Mouse (Mus musculus) testis, adult 2 months (tissue): ENCODE results near the gene Gm17364. TPM values are rescaled to one million over a fixed set of nuclear protein-coding genes. Genes with fewer than 3 reads are reported as not detected.
"Not testable (repeated sequence)": the region's sequence is repeated elsewhere in the genome, so short reads cannot be mapped to it uniquely, and the experiment has no call there.

Experiments used
- H3K27ac ChIP-seq: fragments of 200-500 bp; 2 replicates; pipeline ENCODE4 v1.5.1; 2012; ENCODE audit warnings: low read depth, low read length; ENCODE audit not compliant: control insufficient read depth, insufficient read depth
- H3K27me3 ChIP-seq: fragments of 200-500 bp; 2 replicates; pipeline ENCODE4 v1.6.1; 2012; ENCODE audit warnings: mild to moderate bottlenecking, low read length, moderate library complexity; ENCODE audit not compliant: control insufficient read depth, insufficient read depth
- H3K36me3 ChIP-seq: fragments of 200-500 bp; 2 replicates; pipeline ENCODE4 v1.6.1; 2012; ENCODE audit warnings: mild to moderate bottlenecking, low read length; ENCODE audit not compliant: control insufficient read depth, insufficient read depth
- H3K4me1 ChIP-seq: fragments of 200-500 bp; 2 replicates; pipeline ENCODE4 v1.6.1; 2012; ENCODE audit warnings: low read length; ENCODE audit not compliant: control insufficient read depth, insufficient read depth
- H3K4me3 ChIP-seq: fragments of 200-500 bp; 2 replicates; pipeline ENCODE4 v1.5.1; 2012; ENCODE audit warnings: low read depth, mild to moderate bottlenecking, low read length, moderate library complexity, mixed read lengths; ENCODE audit not compliant: control insufficient read depth
- CTCF ChIP-seq: fragments of 200-500 bp; IDR thresholded peaks from 2 replicates; pipeline ENCODE4 v1.5.1; 2012; ENCODE audit warnings: low read depth, mild to moderate bottlenecking, inconsistent platforms, low read length, moderate library complexity; ENCODE audit not compliant: control insufficient read depth, insufficient read depth, insufficient replicate concordance
- POLR2A ChIP-seq: fragments of 200-500 bp; IDR thresholded peaks from 2 replicates; pipeline ENCODE4 v1.6.1; 2012; ENCODE audit warnings: low read depth, mild to moderate bottlenecking, inconsistent platforms, low read length, moderate library complexity; ENCODE audit not compliant: control insufficient read depth
- polyA plus RNA-seq: library from polyadenylated mRNA; depleted of rRNA; stranded (reverse); fragments of >200 nt; gene quantifications from 2 replicates; pipeline ENCODE4 v1.2.3, GENCODE M21; 2012

The Gm17364 gene
- polyA plus RNA-seq, 1 experiment, result not detected

DNA sequence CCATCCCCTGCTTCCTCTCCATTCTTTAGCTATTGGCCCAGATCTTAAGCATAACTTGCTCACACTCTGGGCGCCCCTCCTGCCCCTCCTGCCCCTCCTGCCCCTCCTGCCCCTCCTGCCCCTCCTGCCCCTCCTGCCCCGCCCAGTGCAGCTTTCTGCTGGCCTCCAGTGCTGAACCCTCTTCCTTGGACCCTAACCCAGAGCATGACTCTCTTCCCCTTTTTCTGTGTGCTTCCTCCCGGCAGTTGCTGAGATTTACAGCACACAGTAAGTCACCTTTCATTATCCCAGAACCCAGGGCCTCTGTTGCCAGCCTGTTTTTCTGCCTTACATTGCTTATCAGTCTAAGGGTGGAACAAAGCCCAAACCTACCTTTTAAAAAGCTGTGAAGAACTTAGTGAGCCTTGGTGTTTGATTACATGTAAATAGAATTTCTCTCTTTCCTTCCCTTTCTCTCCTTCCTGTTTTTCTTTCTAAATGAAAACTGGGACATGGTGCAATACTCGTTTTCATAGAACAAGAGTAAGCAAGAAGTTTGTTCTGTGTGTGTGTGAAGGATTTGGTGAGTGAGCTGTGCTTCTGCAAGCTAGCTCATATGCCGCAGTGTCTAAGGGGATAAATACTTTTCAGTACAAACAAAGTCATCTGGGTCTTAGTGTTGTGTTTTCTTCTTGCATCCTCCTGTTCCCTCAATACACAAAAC, 10.3 kb downstream of the Gm17364 start:
- Histone ChIP-seq H3K4me3 (no peak overlapping the region), H3K4me1 (no peaks in the 10 kb centered on the region), H3K27me3 (no peaks in the 10 kb centered on the region), H3K27ac (no peak overlapping the region), H3K36me3 (no peaks in the 10 kb centered on the region)
- no peak for TF ChIP-seq POLR2A
- TF ChIP-seq CTCF, result no peak

DNA sequence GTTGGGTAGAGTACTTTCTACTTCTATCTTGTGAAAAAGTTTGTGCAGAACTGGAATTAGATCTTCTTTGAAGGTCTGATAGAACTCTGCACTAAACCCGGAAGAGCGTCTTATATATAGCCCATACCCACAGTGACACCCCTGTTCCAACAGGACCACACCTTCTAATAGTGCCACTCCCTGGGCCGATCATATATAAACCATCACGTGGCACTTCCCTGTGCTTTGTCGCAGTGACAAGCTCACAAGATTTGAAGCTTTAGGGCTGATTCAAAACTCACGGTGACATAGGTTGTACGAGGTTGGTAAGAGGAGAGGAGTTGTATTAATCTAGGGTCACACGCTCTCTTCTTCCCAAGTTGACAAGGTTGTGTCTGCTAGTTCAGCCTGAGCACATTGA, 12.2 kb downstream of the Gm17364 start:
- not testable (repeated sequence) for H3K36me3 ChIP-seq, H3K27ac ChIP-seq, H3K4me3 ChIP-seq, H3K4me1 ChIP-seq, H3K27me3 ChIP-seq

GRCm38 (mm10) chr13:41257851-41258250, 15.9 kb downstream of the Gm17364 start:
- no peaks in the 10 kb centered on the region for H3K4me1 ChIP-seq
- H3K27ac ChIP-seq, result no peak overlapping the region
- H3K27me3 ChIP-seq, result no peaks in the 10 kb centered on the region
- no peaks in the 10 kb centered on the region for H3K36me3 ChIP-seq
- TF ChIP-seq POLR2A (no peak), CTCF (no peak)
- H3K4me3 ChIP-seq, result no peak overlapping the region

DNA sequence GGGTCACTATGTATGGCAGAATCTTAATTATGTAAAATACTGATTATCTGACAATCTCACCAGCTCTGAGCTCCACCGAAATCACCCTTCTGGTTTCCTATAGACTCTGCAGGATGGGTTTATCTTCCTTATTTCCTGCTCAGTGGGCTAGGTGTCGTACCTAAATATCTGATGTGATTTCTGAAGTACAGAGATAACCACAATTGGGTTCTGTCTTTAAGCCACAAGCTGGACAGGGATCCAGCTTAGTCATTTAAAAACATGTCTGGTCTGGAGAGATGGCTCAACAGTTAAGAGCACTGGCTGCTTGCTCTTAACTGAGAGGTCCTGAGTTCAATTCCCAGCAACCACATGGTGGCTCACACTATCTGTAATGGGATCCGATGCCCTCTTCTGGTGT, 16.8 kb downstream of the Gm17364 start:
- no peak overlapping the region for H3K4me3 ChIP-seq
- H3K36me3 ChIP-seq, result no peaks in the 10 kb centered on the region
- no peaks in the 10 kb centered on the region for H3K27me3 ChIP-seq
- no peak overlapping the region for H3K27ac ChIP-seq
- H3K4me1 ChIP-seq, result no peaks in the 10 kb centered on the region
- no peak for TF ChIP-seq CTCF

- Histone ChIP-seq H3K4me1 (no peaks in the 10 kb centered on the region), H3K27me3 (no peaks in the 10 kb centered on the region), H3K27ac (no peak overlapping the region), H3K4me3 (no peak overlapping the region), H3K36me3 (no peaks in the 10 kb centered on the region)
- TF ChIP-seq CTCF, result no peak
- TF ChIP-seq POLR2A, result no peak
These were observed 17.7 kb downstream of the Gm17364 start for GRCm38 (mm10) chr13:41256126-41256525.

DNA sequence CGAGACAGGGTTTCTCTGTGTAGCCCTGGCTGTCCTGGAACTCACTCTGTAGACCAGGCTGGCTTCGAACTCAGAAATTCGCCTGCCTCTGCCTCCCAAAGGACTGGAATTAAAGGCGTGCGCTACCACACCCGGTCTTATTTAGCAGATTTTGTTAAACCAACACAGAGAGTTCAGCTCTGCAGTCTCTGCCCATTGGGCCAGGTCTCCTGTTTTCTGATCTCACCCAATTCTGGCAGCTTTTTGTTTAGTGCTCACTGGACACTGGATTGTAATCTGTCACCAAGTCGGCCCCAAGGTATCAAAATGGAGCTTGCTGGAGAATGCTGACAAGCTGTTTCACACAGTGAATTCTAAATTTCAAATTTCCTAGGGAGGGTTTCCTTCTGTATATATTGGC, 21.0 kb downstream of the Gm17364 start:
- Histone ChIP-seq H3K27ac (no peak overlapping the region), H3K4me1 (no peaks in the 10 kb centered on the region), H3K27me3 (no peaks in the 10 kb centered on the region), H3K36me3 (no peaks in the 10 kb centered on the region), H3K4me3 (no peak overlapping the region)
- TF ChIP-seq POLR2A (no peak), CTCF (no peak)

DNA sequence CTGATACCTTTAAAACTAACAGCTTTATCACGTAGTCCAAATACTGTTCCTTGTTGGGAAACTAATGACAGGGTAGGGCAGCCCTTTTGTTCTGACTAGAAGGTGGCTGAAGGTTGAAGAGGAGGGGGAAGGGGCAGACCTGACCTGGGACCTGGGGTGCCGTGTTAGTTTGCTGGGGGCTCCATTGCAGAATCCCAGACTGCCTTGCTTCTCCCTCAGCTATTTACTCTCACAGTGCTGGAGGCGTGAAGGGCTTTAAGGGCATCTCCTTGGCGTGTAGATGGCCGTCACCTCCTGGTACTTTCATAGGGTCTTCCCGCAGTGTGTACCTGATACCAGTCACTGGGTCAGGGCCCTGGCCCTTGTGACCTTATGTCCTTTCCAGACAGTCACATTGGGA, 21.6 kb downstream of the Gm17364 start:
- H3K27me3 ChIP-seq, result no peaks in the 10 kb centered on the region

DNA sequence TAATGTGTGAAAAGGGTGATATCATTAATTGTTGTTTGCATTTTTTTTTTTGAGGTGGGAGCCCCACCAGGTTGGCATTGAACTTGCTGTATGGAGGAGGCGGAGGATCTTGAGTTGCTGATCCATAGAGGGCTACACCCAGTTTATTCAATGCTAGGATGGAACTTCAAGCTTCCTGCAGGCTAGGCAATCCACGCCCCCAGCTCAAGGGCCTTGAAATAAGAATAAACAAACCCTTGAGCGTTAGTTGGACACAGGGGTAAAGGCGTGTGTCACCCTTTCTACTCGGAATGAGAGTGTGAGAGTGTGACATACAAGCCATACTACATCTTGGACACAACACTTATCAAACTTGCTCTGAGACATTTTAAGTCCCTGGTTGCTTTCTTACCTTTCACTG, 22.1 kb downstream of the Gm17364 start:
- Histone ChIP-seq H3K36me3 (no peaks in the 10 kb centered on the region), H3K27ac (no peak overlapping the region), H3K27me3 (no peaks in the 10 kb centered on the region), H3K4me1 (no peaks in the 10 kb centered on the region), H3K4me3 (peak overlapping the region; percentile 8; the same call in 1 of the 2 replicates)
- TF ChIP-seq POLR2A, result no peak
- TF ChIP-seq CTCF, result no peak

More for the DNA sequence above, 21.6 kb downstream of the Gm17364 start:
- H3K4me1 ChIP-seq, result no peaks in the 10 kb centered on the region
- no peaks in the 10 kb centered on the region for H3K36me3 ChIP-seq
- H3K4me3 ChIP-seq, result no peak overlapping the region
- TF ChIP-seq POLR2A (no peak), CTCF (no peak)
- H3K27ac ChIP-seq, result no peak overlapping the region

DNA sequence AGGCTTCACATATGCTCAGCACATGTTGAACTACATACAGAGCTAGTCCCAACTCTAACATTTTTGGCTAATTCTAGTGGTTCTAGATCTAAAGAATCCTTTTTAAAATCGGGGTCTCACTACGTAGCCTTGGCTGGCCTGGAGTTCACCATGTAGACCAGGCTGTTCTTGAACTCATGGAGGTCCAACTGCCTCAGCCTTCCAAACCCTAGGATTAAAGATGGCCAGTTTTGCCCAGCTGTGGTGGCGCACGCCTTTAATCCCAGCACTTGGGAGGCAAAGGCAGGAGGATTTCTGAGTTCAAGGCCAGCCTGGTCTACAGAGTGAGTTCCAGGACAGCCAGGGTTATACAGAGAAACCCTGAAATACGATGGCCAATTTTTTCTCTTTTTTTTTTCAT, 22.5 kb downstream of the Gm17364 start:
- H3K36me3 ChIP-seq, H3K27ac ChIP-seq, H3K27me3 ChIP-seq, H3K4me1 ChIP-seq: not testable (repeated sequence)
- H3K4me3 ChIP-seq, result peak overlapping the region; percentile 52
